Comparison of ENCODE assay signal across 9 mouse cellular contexts in genomic region chr4:105474765-105475560, GRCm38 (mm10).
DNase-seq lines count a peak whose midpoint lies in the region; ATAC-seq lines count a peak whose summit lies in the region.
"Had no signal": no experiment of that assay in that cellular context is flagged by ENCODE, and none has a peak within 500 bp of the region (broad histone marks: within the 10 kb centered on the region; RNA-seq: fewer than 3 reads in every experiment).

No protein-coding gene starts in this region.

- DNase-seq in heart, adult 11 months: peak; percentile 71
- DNase-seq in heart, adult 9 months (ENCODE audit: low spot score in 2 of 2): no peak
- peak; percentile 8 to 51 for DNase-seq in frontal cortex, adult 2 months (ENCODE audit: extremely low spot score in 1 of 2, low spot score in 1 of 2)
- DNase-seq in layer of hippocampus, postnatal 14 days (ENCODE audit: low spot score in 2 of 2): peak; percentile 45 to 73
- peak; percentile 74 for DNase-seq in neural tube, embryonic 10.5 days (ENCODE audit: extremely low spot score, low spot score)
- no peak for DNase-seq in spleen, postnatal 4 days (ENCODE audit: low spot score in 2 of 2)
- DNase-seq in adrenal gland, postnatal 10 days: no peak
- DNase-seq: liver, embryonic 13.5 days had no signal

- ATAC-seq in erythroblast, adult 5-6 weeks (replicated peaks; ENCODE audit: low FRiP score, poor library complexity, severe bottlenecking): no peak

Comparison
In these comparisons a context has a peak if more than half of its experiments do, and no peak if none do; other contexts are left out.
1. DNase-seq: peak in heart, adult 11 months (single experiment), frontal cortex, adult 2 months (2 of 2), layer of hippocampus, postnatal 14 days (2 of 2) and neural tube, embryonic 10.5 days (single experiment); none in heart, adult 9 months (0 of 2), spleen, postnatal 4 days (0 of 2) and adrenal gland, postnatal 10 days (single experiment).